In genomic region chr1:87580824-87581223, GRCm38 (mm10) we compare ENCODE assay signal across 13 mouse cellular contexts. TPM values are rescaled to one million over a fixed set of nuclear protein-coding genes. Genes with fewer than 3 reads are reported as not detected.
DNase-seq lines count a peak whose midpoint lies in the region; ATAC-seq and TF ChIP-seq lines count a peak whose summit lies in the region.
"Had no signal": no experiment of that assay in that cellular context is flagged by ENCODE, and none has a peak within 500 bp of the region (broad histone marks: within the 10 kb centered on the region; RNA-seq: fewer than 3 reads in every experiment).

No protein-coding gene starts in this region.

- H3K4me1 ChIP-seq in forebrain, embryonic 13.5 days: no peaks in the 10 kb centered on the region
- H3K4me1 ChIP-seq in forebrain, embryonic 16.5 days (replicated peaks; ENCODE audit: control insufficient read depth, insufficient read depth, low read length): no peaks in the 10 kb centered on the region
- H3K4me1 ChIP-seq in MEL (ENCODE audit: control insufficient read depth in 1 of 2, insufficient read depth in 2 of 2, low read length in 2 of 2): no peaks in the 10 kb centered on the region
- H3K4me1 ChIP-seq in midbrain, embryonic 13.5 days (replicated peaks): peaks cover 7% of the 10 kb centered on the region
- H3K4me1 ChIP-seq in cerebellum, adult 2 months (ENCODE audit: control insufficient read depth, insufficient read depth, low read length): 0 out of 2 replicates have a peak, but pooled peaks cover 3% of the 10 kb centered on the region

- H3K4me3 ChIP-seq in forebrain, embryonic 13.5 days: no peak overlapping the region
- H3K4me3 ChIP-seq in forebrain, embryonic 16.5 days (replicated peaks; ENCODE audit: low read length): no peak overlapping the region
- H3K4me3 ChIP-seq in MEL (ENCODE audit: control insufficient read depth in 1 of 2, insufficient read depth in 1 of 2, low read depth in 2 of 2, low read length in 2 of 2): no peak overlapping the region
- H3K4me3 ChIP-seq in midbrain, embryonic 13.5 days (replicated peaks): no peak overlapping the region
- no peak overlapping the region for H3K4me3 ChIP-seq in cerebellum, adult 2 months (replicated peaks; ENCODE audit: insufficient read depth, low read depth, low read length)

- H3K27ac ChIP-seq in forebrain, embryonic 13.5 days: no peak overlapping the region
- no peak overlapping the region for H3K27ac ChIP-seq in forebrain, embryonic 16.5 days (ENCODE audit: low read length)
- no peak overlapping the region for H3K27ac ChIP-seq in MEL (ENCODE audit: control insufficient read depth, low read depth, low read length)
- no peak overlapping the region for H3K27ac ChIP-seq in midbrain, embryonic 13.5 days
- no peak overlapping the region for H3K27ac ChIP-seq in cerebellum, adult 2 months (ENCODE audit: insufficient read depth, low read length)

- no peak overlapping the region for H3K9ac ChIP-seq in forebrain, embryonic 13.5 days
- H3K9ac ChIP-seq in forebrain, embryonic 16.5 days (replicated peaks; ENCODE audit: low read depth, low read length): no peak overlapping the region
- no peak overlapping the region for H3K9ac ChIP-seq in MEL (ENCODE audit: control insufficient read depth, low read depth, low read length, poor library complexity, severe bottlenecking)
- no peak overlapping the region for H3K9ac ChIP-seq in midbrain, embryonic 13.5 days (replicated peaks)

- DNase-seq in MEL (ENCODE audit: low read depth, low spot score): peak; percentile 28
- peak; percentile 45 for DNase-seq in embryo, embryonic 11 days
- DNase-seq in cerebellum, adult 9-10 months: no peak
- DNase-seq in testis, postnatal 14 days (ENCODE audit: low spot score): no peak
- DNase-seq in cerebellum, adult 2 months: no peak
- DNase-seq: adrenal gland, postnatal 36 days; cerebellum, adult 9-11 months; kidney, postnatal 10 days had no signal

- no peaks in the 10 kb centered on the region for H3K36me3 ChIP-seq in forebrain, embryonic 13.5 days (ENCODE audit: poor library complexity, severe bottlenecking)
- no peaks in the 10 kb centered on the region for H3K36me3 ChIP-seq in forebrain, embryonic 16.5 days (ENCODE audit: control insufficient read depth, insufficient read depth)
- H3K36me3 ChIP-seq in MEL (ENCODE audit: control insufficient read depth in 1 of 2, insufficient read depth in 2 of 2, low read length in 2 of 2): no peaks in the 10 kb centered on the region
- H3K36me3 ChIP-seq in midbrain, embryonic 13.5 days: no peaks in the 10 kb centered on the region

- TF ChIP-seq EP300 in MEL (IDR thresholded peaks at IDR 0.05; ENCODE audit: low read depth in 1 of 2, low read length in 2 of 2): no peak

- H3K79me2 ChIP-seq in MEL (ENCODE audit: control insufficient read depth, insufficient read depth, low read length, poor library complexity): no peaks in the 10 kb centered on the region

- TF ChIP-seq POLR2A in MEL (IDR thresholded peaks at IDR 0.05; ENCODE audit: control insufficient read depth in 1 of 2, insufficient read depth in 1 of 2, low read depth in 1 of 2, low read length in 2 of 2, poor library complexity in 1 of 2): no peak
- no peak for TF ChIP-seq POLR2A in cerebellum, adult 2 months (IDR thresholded peaks at IDR 0.05; ENCODE audit: borderline replicate concordance, insufficient read depth, low read length)

- H3K9me3 ChIP-seq in forebrain, embryonic 13.5 days (replicated peaks): no peaks in the 10 kb centered on the region
- no peaks in the 10 kb centered on the region for H3K9me3 ChIP-seq in forebrain, embryonic 16.5 days (ENCODE audit: control insufficient read depth, low read length)
- H3K9me3 ChIP-seq in MEL (replicated peaks; ENCODE audit: insufficient read depth, low read length): no peaks in the 10 kb centered on the region
- H3K9me3 ChIP-seq in midbrain, embryonic 13.5 days: no peaks in the 10 kb centered on the region

- TF ChIP-seq CTCF in MEL (IDR thresholded peaks at IDR 0.05 in 2 of 3, conservative IDR thresholded peaks at IDR 0.05 in 1 of 3; ENCODE audit: control insufficient read depth in 1 of 3, insufficient read depth in 1 of 3, low read depth in 2 of 3, low read length in 3 of 3, poor library complexity in 1 of 3, severe bottlenecking in 1 of 3): no peak
- no peak for TF ChIP-seq CTCF in cerebellum, adult 2 months (IDR thresholded peaks at IDR 0.05; ENCODE audit: borderline replicate concordance, insufficient read depth, low read depth, low read length)

- H3K4me2 ChIP-seq in forebrain, embryonic 13.5 days: no peak overlapping the region
- no peak overlapping the region for H3K4me2 ChIP-seq in forebrain, embryonic 16.5 days (ENCODE audit: low read length)
- H3K4me2 ChIP-seq in midbrain, embryonic 13.5 days (replicated peaks): no peak overlapping the region

- peak; percentile 5 for TF ChIP-seq RAD21 in MEL (IDR thresholded peaks at IDR 0.05; ENCODE audit: low read depth, low read length)

- ATAC-seq in forebrain, embryonic 13.5 days: peak; percentile 33; the same call in 1 of the 2 replicates
- ATAC-seq in forebrain, embryonic 16.5 days: no peak
- ATAC-seq in midbrain, embryonic 13.5 days: peak; percentile 79
- ATAC-seq: inflammation-experienced regulatory T-cells, adult 6 months had no signal

- no peaks in the 10 kb centered on the region for H3K27me3 ChIP-seq in forebrain, embryonic 13.5 days
- no peaks in the 10 kb centered on the region for H3K27me3 ChIP-seq in forebrain, embryonic 16.5 days (replicated peaks; ENCODE audit: control insufficient read depth, insufficient read depth, low read length)
- peaks cover 0 to 5% of the 10 kb centered on the region in 2 experiments; a peak in 3 of 4 replicates for H3K27me3 ChIP-seq in MEL (ENCODE audit: control insufficient read depth in 1 of 2, insufficient read depth in 2 of 2, low read length in 2 of 2)
- peaks cover 7% of the 10 kb centered on the region; the same call in 1 of the 2 replicates for H3K27me3 ChIP-seq in midbrain, embryonic 13.5 days
- H3K27me3 ChIP-seq in cerebellum, adult 2 months (ENCODE audit: control insufficient read depth, insufficient read depth, low read length): no peaks in the 10 kb centered on the region

- WGBS in forebrain, embryonic 13.5 days: 3% methylated on average over 3 of the region's 3 CpGs
- 10% methylated on average over 3 of the region's 3 CpGs for WGBS in forebrain, embryonic 16.5 days
- 5% methylated on average over 3 of the region's 3 CpGs for WGBS in midbrain, embryonic 13.5 days
- 57% methylated on average over 3 of the region's 3 CpGs for WGBS in cerebellum, adult 2 months

TF ChIP-seq in MEL, 35 proteins besides CTCF, POLR2A, EP300 and RAD21:
- TF ChIP-seq TAL1 (IDR thresholded peaks at IDR 0.05; ENCODE audit: low read length) (no peak), USF1 (IDR thresholded peaks at IDR 0.05; ENCODE audit: low read depth, low read length) (no peak), BHLHE40 (IDR thresholded peaks at IDR 0.05; ENCODE audit: borderline replicate concordance, low read depth, low read length) (no peak), ETS1 (IDR thresholded peaks at IDR 0.05; ENCODE audit: low read depth, low read length) (no peak), ZKSCAN1 (IDR thresholded peaks at IDR 0.05; ENCODE audit: low read depth, low read length) (no peak), ZNF384 (IDR thresholded peaks at IDR 0.05; ENCODE audit: low read depth, low read length) (no peak), MAFK (IDR thresholded peaks at IDR 0.05; ENCODE audit: borderline replicate concordance, low read depth, low read length) (no peak), SMC3 (IDR thresholded peaks at IDR 0.05; ENCODE audit: low read depth, low read length) (no peak), MYB (IDR thresholded peaks at IDR 0.05; ENCODE audit: low read depth, low read length) (no peak), MXI1 (IDR thresholded peaks at IDR 0.05; ENCODE audit: low read depth, low read length) (no peak), SIN3A (IDR thresholded peaks at IDR 0.05; ENCODE audit: low read length) (no peak), CHD2 (IDR thresholded peaks at IDR 0.05; ENCODE audit: low read length) (no peak), HCFC1 (IDR thresholded peaks at IDR 0.05; ENCODE audit: low read depth, low read length) (no peak)

RNA-seq across cellular contexts. Expression of gene Ngef, which starts 7.2 kb away (rescaled TPM):
- polyA plus RNA-seq in forebrain, embryonic 13.5 days (2015; fragmentation: Nextera tagmentation; extraction: Ambion mirVana): 3.1 and 5.4 TPM in 2 replicates
- 26.3 and 36.4 TPM in 2 replicates for polyA plus RNA-seq in forebrain, embryonic 16.5 days (2015; fragmentation: Nextera tagmentation; extraction: Ambion mirVana)
- total RNA-seq in MEL (2012; rRNA removed): not detected in 2 replicates
- polyA plus RNA-seq in MEL (2012; ENCODE audit: insufficient read depth in 1 of 2, insufficient read length in 2 of 2, low read depth in 1 of 2, low replicate concordance in 2 of 2, missing spikeins in 1 of 2): not detected
- polyA plus RNA-seq in midbrain, embryonic 13.5 days (2015; fragmentation: Nextera tagmentation; extraction: Ambion mirVana): 6.8 and 9.6 TPM in 2 replicates
- polyA plus RNA-seq in cerebellum, adult 2 months (2012; rRNA removed): 21.8 and 25.5 TPM in 2 replicates
- total RNA-seq: neutrophil, adult 5-6 weeks had no signal
- polyA plus RNA-seq: inflammation-experienced regulatory T-cells, adult 6 months had no signal

RNA-seq across cellular contexts. Expression of gene Inpp5d, which starts 39.3 kb away (rescaled TPM):
- polyA plus RNA-seq in forebrain, embryonic 13.5 days (2015; fragmentation: Nextera tagmentation; extraction: Ambion mirVana): 3.2 and 3.5 TPM in 2 replicates
- 2.8 and 4.3 TPM in 2 replicates for polyA plus RNA-seq in forebrain, embryonic 16.5 days (2015; fragmentation: Nextera tagmentation; extraction: Ambion mirVana)
- total RNA-seq in MEL (2012; rRNA removed): 69.4 and 73.0 TPM in 2 replicates
- 10 to 100 TPM in 1 of 2 experiments, not detected in 1; 71.3 TPM for polyA plus RNA-seq in MEL (2012; ENCODE audit: insufficient read depth in 1 of 2, insufficient read length in 2 of 2, low read depth in 1 of 2, low replicate concordance in 2 of 2, missing spikeins in 1 of 2)
- polyA plus RNA-seq in midbrain, embryonic 13.5 days (2015; fragmentation: Nextera tagmentation; extraction: Ambion mirVana): 1.9 and 2.5 TPM in 2 replicates
- 4.7 and 5.6 TPM in 2 replicates for polyA plus RNA-seq in cerebellum, adult 2 months (2012; rRNA removed)

Comparison
In these comparisons a context has a peak if more than half of its experiments do, and no peak if none do; other contexts are left out.
1. DNase-seq: peak in MEL (single experiment) and embryo, embryonic 11 days (single experiment); none in cerebellum, adult 9-10 months (single experiment), testis, postnatal 14 days (single experiment) and cerebellum, adult 2 months (0 of 2).